Mouse (Mus musculus): ENCODE results near the gene Myo10. TPM values are rescaled to one million over a fixed set of nuclear protein-coding genes. Genes with fewer than 3 reads are reported as not detected.
A peak's percentile ranks its signal among the peaks of the same experiment; 100 is the strongest.

The Myo10 gene
- total and polyA plus RNA-seq, 2 experiments from 2014 or later, result 29.3 to 34.7 TPM

- 97% methylated on average over 9 of the region's 9 CpGs for WGBS
These were observed 173.2 kb downstream of the Myo10 start for GRCm38 (mm10) chr15:25795496-25795895.

GRCm38 (mm10) chr15:25796353-25796752 lies 174.0 kb downstream of the Myo10 start:
- DNase-seq (ENCODE audit: low spot score), result peak; percentile 78
- Histone ChIP-seq H3K36me3 (ENCODE audit: insufficient read depth, low read length) (0 out of 2 replicates have a peak, but pooled peaks cover 19% of the 10 kb centered on the region), H3K27ac (ENCODE audit: low read depth, low read length) (no peak overlapping the region), H3K4me1 (ENCODE audit: insufficient read depth, low read length) (no peaks in the 10 kb centered on the region), H3K4me2 (ENCODE audit: low read depth, low read length, poor library complexity, severe bottlenecking) (no peak overlapping the region), H3K4me3 (ENCODE audit: low read depth, low read length) (no peak overlapping the region), H3K27me3 (ENCODE audit: insufficient read depth, low read length) (no peaks in the 10 kb centered on the region), H3K9me3 (ENCODE audit: low read length) (no peaks in the 10 kb centered on the region), H3K9ac (replicated peaks; ENCODE audit: low read length, poor library complexity, severe bottlenecking) (no peak overlapping the region)
- WGBS, result 51% methylated on average over 3 of the region's 3 CpGs
- ATAC-seq (ENCODE audit: low FRiP score), result 0 out of 2 replicates have a peak, but pooled peaks have one; percentile 38
- TF ChIP-seq CTCF (IDR thresholded peaks at IDR 0.05), result peak; percentile 98

More at GRCm38 (mm10) chr15:25795496-25795895, 173.2 kb downstream of the Myo10 start:
- Histone ChIP-seq H3K4me3 (ENCODE audit: low read depth, low read length) (no peak overlapping the region), H3K27me3 (ENCODE audit: insufficient read depth, low read length) (no peaks in the 10 kb centered on the region), H3K9me3 (ENCODE audit: low read length) (no peaks in the 10 kb centered on the region), H3K27ac (ENCODE audit: low read depth, low read length) (no peak overlapping the region), H3K4me2 (ENCODE audit: low read depth, low read length, poor library complexity, severe bottlenecking) (no peak overlapping the region), H3K9ac (replicated peaks; ENCODE audit: low read length, poor library complexity, severe bottlenecking) (no peak overlapping the region), H3K36me3 (ENCODE audit: insufficient read depth, low read length) (0 out of 2 replicates have a peak, but pooled peaks cover 14% of the 10 kb centered on the region), H3K4me1 (ENCODE audit: insufficient read depth, low read length) (no peaks in the 10 kb centered on the region)
- no peak for ATAC-seq (ENCODE audit: low FRiP score)
- DNase-seq (ENCODE audit: low spot score), result no peak
- no peak for TF ChIP-seq CTCF (IDR thresholded peaks at IDR 0.05)

- no peak overlapping the region for H3K27ac ChIP-seq (ENCODE audit: low read depth, low read length)
- 92% methylated on average over 8 of the region's 8 CpGs for WGBS
- no peak overlapping the region for H3K9ac ChIP-seq (replicated peaks; ENCODE audit: low read length, poor library complexity, severe bottlenecking)
- H3K36me3 ChIP-seq (ENCODE audit: insufficient read depth, low read length), result 0 out of 2 replicates have a peak, but pooled peaks cover 20% of the 10 kb centered on the region
- no peak overlapping the region for H3K4me2 ChIP-seq (ENCODE audit: low read depth, low read length, poor library complexity, severe bottlenecking)
- ATAC-seq (ENCODE audit: low FRiP score) (no peak), DNase-seq (ENCODE audit: low spot score) (no peak)
- no peaks in the 10 kb centered on the region for H3K27me3 ChIP-seq (ENCODE audit: insufficient read depth, low read length)
- no peak for TF ChIP-seq CTCF (IDR thresholded peaks at IDR 0.05)
- no peaks in the 10 kb centered on the region for H3K4me1 ChIP-seq (ENCODE audit: insufficient read depth, low read length)
- H3K4me3 ChIP-seq (ENCODE audit: low read depth, low read length), result no peak overlapping the region
- H3K9me3 ChIP-seq (ENCODE audit: low read length), result no peaks in the 10 kb centered on the region
These were observed 174.9 kb downstream of the Myo10 start for GRCm38 (mm10) chr15:25797179-25797578.

GRCm38 (mm10) chr15:25797888-25798287 lies 175.6 kb downstream of the Myo10 start:
- WGBS, result 95% methylated on average over 1 of the region's 1 CpGs
- DNase-seq (ENCODE audit: low spot score) (no peak), ATAC-seq (ENCODE audit: low FRiP score) (no peak)
- no peak overlapping the region for H3K9ac ChIP-seq (replicated peaks; ENCODE audit: low read length, poor library complexity, severe bottlenecking)
- no peak overlapping the region for H3K4me3 ChIP-seq (ENCODE audit: low read depth, low read length)
- TF ChIP-seq CTCF (IDR thresholded peaks at IDR 0.05), result no peak
- no peaks in the 10 kb centered on the region for H3K4me1 ChIP-seq (ENCODE audit: insufficient read depth, low read length)
- H3K27me3 ChIP-seq (ENCODE audit: insufficient read depth, low read length), result no peaks in the 10 kb centered on the region
- no peaks in the 10 kb centered on the region for H3K9me3 ChIP-seq (ENCODE audit: low read length)
- H3K27ac ChIP-seq (ENCODE audit: low read depth, low read length), result no peak overlapping the region
- H3K4me2 ChIP-seq (ENCODE audit: low read depth, low read length, poor library complexity, severe bottlenecking), result no peak overlapping the region
- H3K36me3 ChIP-seq (ENCODE audit: insufficient read depth, low read length), result 0 out of 2 replicates have a peak, but pooled peaks cover 20% of the 10 kb centered on the region

- Histone ChIP-seq H3K9me3 (ENCODE audit: low read length) (no peaks in the 10 kb centered on the region), H3K4me3 (ENCODE audit: low read depth, low read length) (no peak overlapping the region), H3K4me1 (ENCODE audit: insufficient read depth, low read length) (no peaks in the 10 kb centered on the region), H3K4me2 (ENCODE audit: low read depth, low read length, poor library complexity, severe bottlenecking) (no peak overlapping the region), H3K27me3 (ENCODE audit: insufficient read depth, low read length) (no peaks in the 10 kb centered on the region), H3K9ac (replicated peaks; ENCODE audit: low read length, poor library complexity, severe bottlenecking) (no peak overlapping the region), H3K27ac (ENCODE audit: low read depth, low read length) (no peak overlapping the region), H3K36me3 (ENCODE audit: insufficient read depth, low read length) (peaks cover 29% of the 10 kb centered on the region; the same call in 1 of the 2 replicates)
- ATAC-seq (ENCODE audit: low FRiP score) (no peak), DNase-seq (ENCODE audit: low spot score) (no peak)
- peak; percentile 51 for TF ChIP-seq CTCF (IDR thresholded peaks at IDR 0.05)
- WGBS, result 81% methylated on average over 5 of the region's 5 CpGs
These were observed 179.4 kb downstream of the Myo10 start for GRCm38 (mm10) chr15:25801726-25802125.

- Histone ChIP-seq H3K36me3 (ENCODE audit: insufficient read depth, low read length) (peaks cover 31% of the 10 kb centered on the region), H3K4me1 (ENCODE audit: insufficient read depth, low read length) (no peaks in the 10 kb centered on the region), H3K27ac (ENCODE audit: low read depth, low read length) (no peak overlapping the region), H3K9me3 (ENCODE audit: low read length) (no peaks in the 10 kb centered on the region), H3K9ac (replicated peaks; ENCODE audit: low read length, poor library complexity, severe bottlenecking) (no peak overlapping the region), H3K27me3 (ENCODE audit: insufficient read depth, low read length) (no peaks in the 10 kb centered on the region), H3K4me3 (ENCODE audit: low read depth, low read length) (no peak overlapping the region), H3K4me2 (ENCODE audit: low read depth, low read length, poor library complexity, severe bottlenecking) (no peak overlapping the region)
- TF ChIP-seq CTCF (IDR thresholded peaks at IDR 0.05), result no peak
- DNase-seq (ENCODE audit: low spot score), result no peak
- no peak for ATAC-seq (ENCODE audit: low FRiP score)
- WGBS, result 81% methylated on average over 8 of the region's 8 CpGs
These were observed 179.9 kb downstream of the Myo10 start for GRCm38 (mm10) chr15:25802194-25802593.

Measured in midbrain, postnatal 0 days (tissue).